Mouse (Mus musculus) embryonic fibroblast, embryonic 13.5 days (primary cell): ENCODE measurements at regions not wholly inside any gene's neighbourhood (a gene's known extent, or its start where the extent isn't known, plus 50 kb on each side); places are given as distances from the start of the nearest gene placed in this dataset.

ENCODE experiments used
- CTCF ChIP-seq: IDR thresholded peaks from 2 replicates; pipeline ENCODE4 v1.5.1; 2011; ENCODE audit warnings: mild to moderate bottlenecking, control low read depth, low read length, moderate library complexity, borderline replicate concordance; ENCODE audit not compliant: insufficient read depth
- POLR2A ChIP-seq: IDR thresholded peaks from 2 replicates; pipeline ENCODE4 v1.6.1; 2011; ENCODE audit warnings: low read depth, mild to moderate bottlenecking, control low read depth, low read length, moderate library complexity

GRCm38 (mm10) chr6:127250874-127251670 is 99.1 kb upstream of the Ccnd2 start:
- no peak for TF ChIP-seq POLR2A
- TF ChIP-seq CTCF = no peak
